Mouse (Mus musculus) embryo, embryonic 10 days (tissue): ENCODE data around the gene Thoc6.

Experiments used
- DNase-seq: peaks from one replicate; pipeline ENCODE4 v3.0.0-alpha.2; 2015; ENCODE audit warnings: low spot score

Thoc6 gene

GRCm38 (mm10) chr17:23630195-23631020 is 43.3 kb downstream of the Thoc6 start:
- DNase-seq, result peak; percentile 85

- no peak for DNase-seq
Measured at GRCm38 (mm10) chr17:23627813-23628212, 45.9 kb downstream of the Thoc6 start.

- DNase-seq, result no peak
Measured at GRCm38 (mm10) chr17:23620351-23620750, 53.3 kb downstream of the Thoc6 start.
